Mouse (Mus musculus): ENCODE data around the gene Zrsr1. TPM values are rescaled to one million over a fixed set of nuclear protein-coding genes. Genes with fewer than 3 reads are reported as not detected.

Gene Zrsr1
- polyA plus RNA-seq, 1 experiment: 5.6 TPM

DNA sequence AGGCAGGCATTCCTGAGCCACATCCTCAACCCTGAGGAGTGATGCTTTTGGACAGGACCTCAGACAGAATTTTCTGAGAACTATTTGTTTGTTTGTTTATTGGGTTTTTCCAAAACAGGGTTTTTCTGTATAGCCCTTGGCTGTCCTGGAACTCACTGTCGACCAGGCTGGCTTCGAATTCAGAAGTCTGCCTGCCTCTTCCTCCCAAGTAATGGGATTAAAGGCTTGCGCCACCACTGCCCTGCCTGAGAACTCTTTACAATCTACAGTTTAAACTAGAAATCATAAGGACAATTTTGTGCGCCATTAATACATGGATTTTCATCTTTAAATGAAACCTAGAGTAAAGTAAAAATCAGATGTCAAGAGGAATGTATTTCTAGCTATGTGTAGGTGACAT, 23.7 kb downstream of the Zrsr1 start:
- no peak for TF ChIP-seq USF1 (IDR thresholded peaks at IDR 0.05; ENCODE audit: low read depth)
- no peak for TF ChIP-seq TCF3 (IDR thresholded peaks at IDR 0.05; ENCODE audit: insufficient read length, low read depth)
- Histone ChIP-seq H3K27me3 (ENCODE audit: control insufficient read depth, insufficient read depth, insufficient read length) (no peaks in the 10 kb centered on the region), H3K36me3 (ENCODE audit: control insufficient read depth, insufficient read depth) (peaks cover 63% of the 10 kb centered on the region), H3ac (ENCODE audit: control insufficient read depth, insufficient read length) (no peak overlapping the region), H3K79me2 (ENCODE audit: control insufficient read depth, insufficient read depth) (peaks cover 40% of the 10 kb centered on the region), H3K4me2 (ENCODE audit: low read depth) (no peak overlapping the region), H3K4me3 (no peak overlapping the region)

DNA sequence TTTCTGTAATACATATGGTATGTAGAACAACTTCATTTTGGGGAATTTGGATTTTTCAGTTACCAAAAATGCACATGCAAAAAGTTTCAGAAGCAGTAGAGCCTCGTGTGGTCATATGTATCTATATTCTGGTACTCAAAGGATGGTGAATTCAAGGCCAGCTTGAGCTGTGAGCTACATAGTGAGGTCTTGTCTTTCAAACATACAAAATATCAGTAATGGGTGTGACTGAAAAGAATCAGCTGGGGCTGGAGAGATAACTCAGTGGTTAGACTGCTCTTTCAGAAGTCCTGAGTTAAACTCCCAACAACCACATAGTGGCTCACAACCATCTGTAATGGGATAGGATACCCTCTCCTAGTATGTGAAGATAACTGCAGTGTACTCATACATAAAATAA, 26.5 kb downstream of the Zrsr1 start:
- no peak overlapping the region for H3K4me2 ChIP-seq (ENCODE audit: low read depth)
- no peak overlapping the region for H3K4me3 ChIP-seq
- no peaks in the 10 kb centered on the region for H3K27me3 ChIP-seq (ENCODE audit: control insufficient read depth, insufficient read depth, insufficient read length)
- TF ChIP-seq POLR2AphosphoS2 (IDR thresholded peaks at IDR 0.05; ENCODE audit: insufficient read length, low read depth) (no peak), TCF12 (IDR thresholded peaks at IDR 0.05; ENCODE audit: insufficient read depth, poor library complexity, severe bottlenecking) (no peak), REST (IDR thresholded peaks at IDR 0.05; ENCODE audit: insufficient read depth, insufficient read length) (no peak), USF1 (IDR thresholded peaks at IDR 0.05; ENCODE audit: low read depth) (no peak), SRF (IDR thresholded peaks at IDR 0.05; ENCODE audit: control insufficient read depth, insufficient read length, low read depth) (no peak), MYOD1 (IDR thresholded peaks at IDR 0.05; ENCODE audit: control insufficient read depth in 1 of 3, insufficient read length in 2 of 3, low read depth in 2 of 3) (no peak), MAX (IDR thresholded peaks at IDR 0.05; ENCODE audit: low read depth) (no peak), CEBPB (IDR thresholded peaks at IDR 0.05; ENCODE audit: insufficient read depth, poor library complexity, severe bottlenecking) (no peak), POLR2A (IDR thresholded peaks at IDR 0.05; ENCODE audit: insufficient read length, low read depth) (no peak), TCF3 (IDR thresholded peaks at IDR 0.05; ENCODE audit: insufficient read length, low read depth) (no peak)
- H3K79me2 ChIP-seq (ENCODE audit: control insufficient read depth, insufficient read depth): peaks cover 12% of the 10 kb centered on the region
- peaks cover 91% of the 10 kb centered on the region for H3K36me3 ChIP-seq (ENCODE audit: control insufficient read depth, insufficient read depth)
- H3ac ChIP-seq (ENCODE audit: control insufficient read depth, insufficient read length): no peak overlapping the region

DNA sequence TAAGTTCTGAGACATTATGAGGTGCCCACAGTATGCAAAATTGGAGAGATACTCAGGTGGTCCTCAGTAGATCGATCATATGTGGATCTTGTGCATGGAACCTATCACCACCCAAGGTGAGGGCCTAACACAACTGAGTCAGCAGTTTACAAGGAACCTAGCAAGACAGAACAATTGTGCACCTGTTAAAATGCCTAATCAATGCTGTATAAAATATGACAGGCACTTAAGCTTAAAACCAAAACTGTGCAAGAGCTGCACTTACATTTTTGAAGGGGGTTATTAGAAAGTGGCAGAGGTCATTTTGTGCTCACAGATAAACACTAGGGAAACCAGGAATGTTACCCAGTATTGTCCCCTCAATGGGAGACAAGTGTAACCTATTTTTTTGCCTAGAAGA, 33.5 kb downstream of the Zrsr1 start:
- TF ChIP-seq MAX (IDR thresholded peaks at IDR 0.05; ENCODE audit: low read depth) (no peak), MYOG (IDR thresholded peaks at IDR 0.05; ENCODE audit: control insufficient read depth in 1 of 3, insufficient read depth in 1 of 3, insufficient read length in 2 of 3, low read depth in 2 of 3) (no peak), POLR2A (IDR thresholded peaks at IDR 0.05; ENCODE audit: insufficient read length, low read depth) (no peak), REST (IDR thresholded peaks at IDR 0.05; ENCODE audit: insufficient read depth, insufficient read length) (no peak), CEBPB (IDR thresholded peaks at IDR 0.05; ENCODE audit: insufficient read depth, poor library complexity, severe bottlenecking) (no peak), MYOD1 (IDR thresholded peaks at IDR 0.05; ENCODE audit: control insufficient read depth in 1 of 3, insufficient read length in 2 of 3, low read depth in 2 of 3) (no peak), SRF (IDR thresholded peaks at IDR 0.05; ENCODE audit: control insufficient read depth, insufficient read length, low read depth) (no peak), TCF12 (IDR thresholded peaks at IDR 0.05; ENCODE audit: insufficient read depth, poor library complexity, severe bottlenecking) (no peak), USF1 (IDR thresholded peaks at IDR 0.05; ENCODE audit: low read depth) (no peak), POLR2AphosphoS2 (IDR thresholded peaks at IDR 0.05; ENCODE audit: insufficient read length, low read depth) (no peak), TCF3 (IDR thresholded peaks at IDR 0.05; ENCODE audit: insufficient read length, low read depth) (no peak), E2F4 (IDR thresholded peaks at IDR 0.05; ENCODE audit: insufficient read depth) (no peak)
- H3K79me2 ChIP-seq (ENCODE audit: control insufficient read depth, insufficient read depth): no peaks in the 10 kb centered on the region
- no peak overlapping the region for H3K4me3 ChIP-seq
- H3K4me2 ChIP-seq (ENCODE audit: low read depth): no peak overlapping the region
- no peaks in the 10 kb centered on the region for H3K27me3 ChIP-seq (ENCODE audit: control insufficient read depth, insufficient read depth, insufficient read length)
- H3K36me3 ChIP-seq (ENCODE audit: control insufficient read depth, insufficient read depth): peaks cover 44% of the 10 kb centered on the region
- no peak overlapping the region for H3ac ChIP-seq (ENCODE audit: control insufficient read depth, insufficient read length)

DNA sequence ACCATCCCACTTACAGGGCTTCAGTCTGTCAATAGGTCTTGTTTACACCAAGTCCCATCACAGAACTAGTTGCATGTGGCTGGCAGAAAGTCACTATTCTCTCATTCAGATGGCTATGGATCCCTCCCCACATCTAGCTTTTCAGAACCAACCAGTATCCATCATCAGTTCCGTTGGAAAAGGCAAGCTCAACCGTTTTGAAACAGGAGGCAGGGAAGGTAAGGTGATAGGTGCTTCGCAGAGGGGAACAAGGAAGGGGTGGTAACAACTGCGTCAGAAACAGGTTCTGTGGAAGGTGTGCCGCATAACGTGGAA, 35.3 kb downstream of the Zrsr1 start:
- Histone ChIP-seq H3K36me3 (ENCODE audit: control insufficient read depth, insufficient read depth) (peaks cover 26% of the 10 kb centered on the region), H3ac (ENCODE audit: control insufficient read depth, insufficient read length) (no peak overlapping the region), H3K4me3 (peak overlapping the region; percentile 45), H3K79me2 (ENCODE audit: control insufficient read depth, insufficient read depth) (no peaks in the 10 kb centered on the region), H3K4me2 (ENCODE audit: low read depth) (peak overlapping the region; percentile 99), H3K27me3 (ENCODE audit: control insufficient read depth, insufficient read depth, insufficient read length) (no peaks in the 10 kb centered on the region)
- TF ChIP-seq POLR2AphosphoS2 (IDR thresholded peaks at IDR 0.05; ENCODE audit: insufficient read length, low read depth) (no peak), CEBPB (IDR thresholded peaks at IDR 0.05; ENCODE audit: insufficient read depth, poor library complexity, severe bottlenecking) (no peak), MAX (IDR thresholded peaks at IDR 0.05; ENCODE audit: low read depth) (no peak), SRF (IDR thresholded peaks at IDR 0.05; ENCODE audit: control insufficient read depth, insufficient read length, low read depth) (no peak), TCF12 (IDR thresholded peaks at IDR 0.05; ENCODE audit: insufficient read depth, poor library complexity, severe bottlenecking) (no peak), TCF3 (IDR thresholded peaks at IDR 0.05; ENCODE audit: insufficient read length, low read depth) (no peak), USF1 (IDR thresholded peaks at IDR 0.05; ENCODE audit: low read depth) (no peak), MYOG (IDR thresholded peaks at IDR 0.05; ENCODE audit: control insufficient read depth in 1 of 3, insufficient read depth in 1 of 3, insufficient read length in 2 of 3, low read depth in 2 of 3) (no peak), E2F4 (IDR thresholded peaks at IDR 0.05; ENCODE audit: insufficient read depth) (no peak), MYOD1 (IDR thresholded peaks at IDR 0.05; ENCODE audit: control insufficient read depth in 1 of 3, insufficient read length in 2 of 3, low read depth in 2 of 3) (no peak), REST (IDR thresholded peaks at IDR 0.05; ENCODE audit: insufficient read depth, insufficient read length) (no peak), POLR2A (IDR thresholded peaks at IDR 0.05; ENCODE audit: insufficient read length, low read depth) (no peak)

DNA sequence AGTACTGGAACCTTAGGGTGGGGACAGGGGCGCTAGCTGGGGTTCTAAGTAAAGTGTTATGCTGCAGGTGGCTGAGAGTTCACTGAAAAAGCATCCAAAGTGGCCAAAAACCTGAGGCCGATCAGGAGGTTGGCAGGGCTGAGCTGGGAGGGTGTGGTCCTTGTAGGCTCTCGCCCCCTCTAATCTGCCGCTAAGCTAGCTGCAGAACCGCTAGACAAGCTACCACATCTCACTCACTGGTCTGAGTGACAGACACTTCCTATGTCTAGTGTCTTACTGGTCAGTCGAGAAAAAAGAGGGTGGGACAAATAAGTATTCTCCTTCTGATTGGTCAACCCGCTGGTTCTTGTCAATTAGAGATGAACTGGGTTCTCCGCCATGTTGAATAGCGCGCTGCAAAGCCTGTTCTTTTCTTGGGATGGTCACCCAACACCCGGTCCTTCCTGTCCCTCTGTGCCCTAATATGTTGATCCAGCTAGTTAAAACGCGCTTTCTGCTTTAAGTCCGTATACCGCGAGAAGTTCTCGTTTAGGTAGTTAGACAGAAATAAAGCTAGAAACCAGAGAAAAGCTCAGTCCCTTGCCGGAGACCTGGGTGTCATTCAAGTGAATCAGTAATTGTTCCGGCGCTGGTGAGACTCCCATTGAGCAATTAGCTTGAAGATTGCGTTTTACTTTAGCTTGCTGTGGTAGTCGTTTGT, 35.8 kb downstream of the Zrsr1 start, which contains the start of gene Fam161a:
Gene Fam161a (plus strand): TSS at position 51 of the 700 bp plus-strand sequence.
- Histone ChIP-seq H3K4me3 (peak within 1 kb of the TSS; percentile 45), H3K36me3 (ENCODE audit: control insufficient read depth, insufficient read depth) (peaks cover 21% of the 10 kb centered on the region), H3K79me2 (ENCODE audit: control insufficient read depth, insufficient read depth) (no peaks in the 10 kb centered on the region), H3ac (ENCODE audit: control insufficient read depth, insufficient read length) (peak within 1 kb of the TSS; percentile 31), H3K4me2 (ENCODE audit: low read depth) (peak within 1 kb of the TSS; percentile 99), H3K27me3 (ENCODE audit: control insufficient read depth, insufficient read depth, insufficient read length) (no peaks in the 10 kb centered on the region)
- TF ChIP-seq POLR2AphosphoS2 (IDR thresholded peaks at IDR 0.05; ENCODE audit: insufficient read length, low read depth) (peak; percentile 67), CEBPB (IDR thresholded peaks at IDR 0.05; ENCODE audit: insufficient read depth, poor library complexity, severe bottlenecking) (0 out of 2 replicates have a peak, but pooled peaks have one; percentile 38), MYOG (IDR thresholded peaks at IDR 0.05; ENCODE audit: control insufficient read depth in 1 of 3, insufficient read depth in 1 of 3, insufficient read length in 2 of 3, low read depth in 2 of 3) (no peak), POLR2A (IDR thresholded peaks at IDR 0.05; ENCODE audit: insufficient read length, low read depth) (peak; percentile 5)
